Mouse (Mus musculus) megakaryocyte, adult 5-6 weeks (primary cell): ENCODE results near the gene Gm14403. TPM values are rescaled to one million over a fixed set of nuclear protein-coding genes. Genes with fewer than 3 reads are reported as not detected.
"Not testable (repeated sequence)": the region's sequence is repeated elsewhere in the genome, so short reads cannot be mapped to it uniquely, and the experiment has no call there.

Experiments
- ATAC-seq: 2 replicates; pipeline ENCODE4 v1.8.0; 2016; ENCODE audit warnings: mild to moderate bottlenecking, inconsistent platforms; ENCODE audit not compliant: poor library complexity, severe bottlenecking
- total RNA-seq, 2 experiments: library from RNA; stranded (forward) in 1 of 2; stranded (reverse) in 1 of 2; fragments of 153-499, 151-499 nt in 1 of 2; fragments of 221-1000, 200-1000 nt in 1 of 2; gene quantifications; 2 replicates each; pipeline versions ENCODE4 v1.2.3 to v1.2.4; 2015 to 2017

Gm14403 gene
- 0.59 TPM in 1 of 2 replicates, not detected in the other for total RNA-seq (2015)
- total RNA-seq (2017): 1.2 and 1.7 TPM in 2 replicates

DNA sequence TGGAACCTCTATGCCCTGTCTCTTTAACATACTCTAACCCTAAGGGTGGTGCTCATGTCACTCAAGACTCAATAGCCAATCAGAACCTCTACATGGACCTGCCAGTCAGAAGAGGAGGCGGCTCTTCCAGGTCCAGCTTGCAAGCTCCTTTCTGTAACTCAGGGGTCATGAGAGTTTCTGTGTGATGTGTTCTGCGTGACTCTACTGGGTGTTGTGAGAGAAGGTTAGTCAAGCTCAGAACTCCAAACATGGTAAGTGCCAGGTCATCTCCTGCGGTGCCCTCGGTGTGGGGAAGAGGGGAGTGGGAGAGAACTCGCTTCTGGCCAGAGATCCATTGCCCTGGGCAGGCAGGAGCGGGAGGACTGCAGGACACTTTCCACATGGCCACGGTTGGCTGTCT is at the start of gene Gm14403:
TSS of gene Gm14403 (plus strand) at position 149 of the 400 bp plus-strand sequence.
- not testable (repeated sequence) for ATAC-seq

DNA sequence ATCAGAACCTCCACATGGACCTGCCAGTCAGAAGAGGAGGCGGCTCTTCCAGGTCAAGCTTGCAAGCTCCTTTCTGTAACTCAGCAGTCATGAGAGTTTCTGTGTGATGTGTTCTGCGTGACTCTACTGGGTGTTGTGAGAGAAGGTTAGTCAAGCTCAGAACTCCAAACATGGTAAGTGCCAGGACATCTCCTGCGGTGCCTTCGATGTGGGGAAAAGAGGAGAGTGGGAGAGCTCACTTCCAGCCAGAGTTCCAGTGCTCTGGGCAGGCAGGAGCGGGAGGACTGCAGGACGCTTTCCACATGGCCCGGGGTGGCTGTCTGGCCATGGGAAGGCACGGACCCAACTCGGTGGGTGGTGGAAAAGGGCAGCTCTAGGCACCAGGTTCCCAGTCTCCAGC is 33.3 kb upstream of the Gm14403 start, which contains the start of gene Zfp970:
TSS of gene Zfp970 (plus strand) at position 58 of the 400 bp plus-strand sequence.
- ATAC-seq: not testable (repeated sequence)

DNA sequence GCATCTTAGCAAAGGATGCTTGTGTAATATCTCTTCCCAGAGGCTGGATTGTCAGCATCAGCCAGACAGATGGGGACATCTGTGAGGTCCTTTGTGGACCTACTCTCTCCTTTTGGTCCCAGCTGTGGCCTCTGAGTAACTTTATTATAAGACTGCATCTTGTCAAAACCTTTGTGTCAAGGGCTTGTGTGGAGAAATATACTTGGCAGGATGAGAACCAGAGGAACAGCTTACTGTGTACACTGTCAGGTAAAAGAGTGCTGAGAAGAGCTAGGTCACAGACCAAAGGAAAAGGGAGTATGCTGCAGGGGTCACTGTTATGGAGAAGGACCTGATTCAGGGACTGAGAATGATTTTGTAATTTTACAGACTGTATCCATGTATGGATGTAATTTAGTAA is 29.8 kb upstream of the Gm14403 start:
- ATAC-seq: not testable (repeated sequence)

DNA sequence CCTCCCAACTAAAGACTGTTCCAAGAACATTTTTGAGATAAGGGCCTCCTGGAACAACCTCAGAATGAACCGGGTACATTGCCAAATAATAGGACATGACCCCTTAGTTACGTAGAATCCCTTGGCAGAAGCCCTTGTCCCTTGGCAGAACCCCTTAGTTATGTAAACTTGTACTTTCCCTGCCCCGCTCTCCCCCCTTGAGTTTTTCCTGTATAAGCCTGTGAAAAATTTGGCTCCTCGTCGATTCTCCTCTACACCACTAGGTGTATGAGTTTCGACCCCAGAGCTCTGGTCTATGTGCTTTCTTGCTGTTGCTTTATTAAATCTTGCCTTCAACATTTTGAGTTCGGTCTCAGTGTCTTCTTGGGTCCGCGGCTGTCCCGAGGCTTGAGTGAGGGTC is 25.8 kb upstream of the Gm14403 start:
- ATAC-seq: not testable (repeated sequence)

DNA sequence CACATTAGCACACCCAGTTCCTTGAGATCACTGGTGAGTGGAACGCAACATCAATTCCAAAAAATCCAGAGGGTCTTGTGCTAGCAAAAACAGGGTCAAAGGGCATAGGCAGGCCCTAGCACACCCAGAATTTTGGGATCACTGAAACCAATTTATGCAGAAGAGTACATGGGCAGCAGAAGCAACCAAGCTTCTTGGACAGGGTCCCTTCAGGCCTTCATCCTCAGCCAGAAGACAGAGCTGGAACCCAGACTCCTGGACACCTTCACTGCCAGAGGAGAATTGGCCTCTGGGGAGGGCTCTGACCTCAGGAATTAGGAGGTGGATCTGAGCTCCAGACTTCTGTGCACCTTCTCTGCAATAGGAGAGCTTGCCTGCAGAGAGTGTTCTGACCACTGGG is 16.0 kb upstream of the Gm14403 start:
- not testable (repeated sequence) for ATAC-seq

DNA sequence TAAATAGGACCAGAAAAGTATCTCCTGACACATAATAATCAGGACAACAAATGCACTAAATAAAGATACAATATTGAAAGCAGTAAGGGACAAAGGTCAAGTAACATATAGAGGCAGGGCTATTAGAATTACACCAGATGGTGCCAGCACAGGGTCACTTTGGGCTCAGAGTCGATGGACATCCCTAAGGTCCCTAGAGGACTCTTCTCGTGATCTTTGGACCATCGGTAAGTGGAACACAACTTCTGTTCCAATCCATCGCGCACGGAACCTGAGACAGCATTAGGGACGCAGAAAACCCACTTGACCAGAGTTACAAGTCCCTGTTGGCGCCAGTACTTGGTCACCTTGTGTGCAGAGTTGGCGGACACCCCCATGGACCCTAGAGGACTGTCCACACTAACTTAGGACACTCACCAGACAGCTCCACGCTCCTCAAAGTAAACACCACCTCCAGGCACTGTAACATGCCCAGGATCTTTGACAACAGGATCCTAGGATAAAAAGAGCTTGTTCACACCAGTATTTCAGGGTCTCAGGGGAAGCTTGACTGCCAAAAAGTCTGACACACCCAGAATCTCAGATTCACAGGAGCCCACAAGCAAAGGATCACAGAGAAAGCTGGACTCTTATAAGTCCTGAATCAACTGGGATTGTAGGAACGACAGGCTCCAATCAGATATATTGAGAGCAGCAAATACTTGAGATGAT is 14.6 kb upstream of the Gm14403 start:
- not testable (repeated sequence) for ATAC-seq

DNA sequence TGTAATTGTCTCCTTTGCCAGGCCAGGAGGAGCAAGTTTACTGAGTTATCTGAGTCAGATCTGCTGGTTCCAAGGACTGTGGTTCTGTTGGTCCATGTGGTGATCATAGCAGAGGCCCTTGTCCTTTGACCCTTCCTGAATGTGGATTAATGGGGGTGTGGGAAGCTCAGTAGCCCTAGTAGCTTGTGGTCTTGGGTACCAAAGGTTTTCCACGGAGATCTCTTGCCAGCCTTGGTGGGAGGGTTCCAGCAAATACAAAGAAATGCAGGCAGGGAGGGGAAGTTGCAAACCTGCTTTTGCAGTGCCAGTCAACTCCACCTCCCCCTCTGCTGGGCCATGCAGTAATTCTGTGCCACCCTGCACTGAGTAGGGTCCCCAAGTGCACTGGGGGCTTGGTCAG is 1.2 kb downstream of the Gm14403 start:
- not testable (repeated sequence) for ATAC-seq

DNA sequence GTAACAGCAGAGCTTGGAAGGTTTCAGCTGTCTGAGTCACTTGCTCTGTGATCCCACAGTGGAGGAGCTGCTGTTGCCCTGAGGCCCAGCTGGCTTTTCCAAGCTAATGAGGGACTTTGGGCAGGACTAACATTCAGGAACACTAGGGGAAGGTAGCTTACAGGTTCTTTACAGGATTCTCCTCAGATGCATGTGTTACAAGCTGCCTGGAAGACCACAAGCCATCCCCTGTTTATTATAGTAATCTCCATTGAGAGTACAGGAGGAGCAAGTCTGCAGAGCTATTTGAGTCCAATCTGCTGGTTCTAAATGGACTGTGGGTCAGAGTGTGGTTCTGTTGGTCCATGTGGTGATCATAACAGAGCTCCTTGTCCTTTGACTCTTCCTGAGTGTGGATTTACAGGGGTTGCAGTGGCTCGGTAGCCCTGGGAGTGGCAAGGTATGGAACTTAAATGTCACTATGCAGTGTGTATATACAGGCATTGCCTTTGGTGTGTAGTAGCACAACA is 7.2 kb downstream of the Gm14403 start:
- not testable (repeated sequence) for ATAC-seq

DNA sequence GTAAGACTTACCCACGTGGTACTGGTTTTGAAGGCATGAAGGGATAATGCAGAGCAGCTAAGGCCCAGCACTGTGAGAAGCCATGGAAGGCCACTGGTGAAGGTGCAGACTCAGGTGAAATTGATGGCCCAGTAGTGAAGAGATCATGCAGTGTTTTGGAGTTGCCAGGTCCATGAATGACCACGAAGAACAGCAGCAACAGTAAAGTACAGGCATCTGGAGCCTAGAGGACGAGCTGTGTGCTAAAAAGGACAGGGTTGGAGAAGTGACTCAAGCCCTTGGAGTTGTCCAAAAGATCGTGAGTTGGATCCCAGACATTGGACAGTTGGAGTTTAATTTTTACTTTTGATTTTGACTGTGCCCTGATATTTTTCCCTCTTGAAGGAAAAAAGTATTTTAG is 13.4 kb downstream of the Gm14403 start:
- not testable (repeated sequence) for ATAC-seq

DNA sequence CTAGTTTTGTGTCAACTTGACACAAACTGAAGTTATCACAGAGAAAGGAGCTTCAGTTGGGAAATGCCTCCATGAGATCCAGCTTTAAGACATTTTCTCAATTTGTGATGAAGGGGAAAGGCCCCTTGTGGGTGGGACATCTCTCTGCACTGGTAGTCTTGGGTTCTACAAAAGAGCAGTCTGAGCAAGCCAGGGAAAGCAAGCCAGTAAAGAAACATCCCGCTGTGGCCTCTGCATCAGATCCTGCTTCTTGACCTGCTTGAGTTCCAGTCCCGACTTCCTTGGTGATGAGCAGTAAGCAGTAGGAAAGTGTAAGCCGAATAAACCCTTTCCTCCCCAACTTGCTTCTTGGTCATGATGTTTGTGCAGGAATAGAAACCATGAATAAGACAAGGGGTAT is 14.0 kb downstream of the Gm14403 start:
- ATAC-seq: not testable (repeated sequence)

DNA sequence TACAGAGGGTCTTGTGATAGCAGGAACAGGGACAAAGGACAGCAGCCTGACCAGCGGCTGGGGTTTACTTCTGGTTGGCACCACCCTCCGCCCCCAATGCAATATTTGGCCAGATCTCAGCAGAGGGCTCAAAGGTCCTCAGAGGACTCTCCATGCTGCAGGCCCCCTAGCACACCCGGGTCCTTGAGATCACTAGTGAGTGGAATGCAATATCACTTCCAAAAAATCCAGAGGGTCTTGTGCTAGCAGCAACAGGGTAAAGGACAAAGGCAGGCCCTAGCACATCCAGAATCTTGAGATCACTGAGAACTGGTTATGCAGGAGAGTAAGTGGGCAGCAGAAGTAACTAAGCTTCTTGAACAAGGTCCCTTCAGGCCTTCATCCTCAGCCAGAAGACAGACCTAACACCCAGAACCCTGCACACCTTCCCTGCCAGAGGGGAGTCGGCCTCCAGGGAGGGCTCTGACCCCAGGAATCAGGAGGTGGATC is 16.0 kb downstream of the Gm14403 start:
- not testable (repeated sequence) for ATAC-seq

DNA sequence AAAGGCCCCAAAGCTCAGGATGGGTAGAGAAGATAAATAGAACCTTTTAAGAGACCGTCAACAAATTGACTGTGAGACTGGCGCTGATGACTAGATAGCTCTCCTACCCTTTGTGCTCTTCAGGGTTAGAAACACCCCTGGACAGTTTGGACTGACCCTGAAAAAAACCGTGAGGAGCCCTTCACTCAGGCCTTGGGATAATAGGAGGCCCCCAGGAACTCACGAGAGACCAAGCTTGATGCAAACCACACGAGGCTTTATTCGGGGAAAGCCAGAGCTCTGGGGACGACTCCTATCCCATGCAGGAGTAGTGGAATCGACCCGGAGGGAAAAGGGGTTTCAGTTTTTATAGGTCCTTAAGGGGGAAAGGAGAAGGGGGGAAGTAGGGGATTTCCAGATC is 19.7 kb downstream of the Gm14403 start:
- not testable (repeated sequence) for ATAC-seq

DNA sequence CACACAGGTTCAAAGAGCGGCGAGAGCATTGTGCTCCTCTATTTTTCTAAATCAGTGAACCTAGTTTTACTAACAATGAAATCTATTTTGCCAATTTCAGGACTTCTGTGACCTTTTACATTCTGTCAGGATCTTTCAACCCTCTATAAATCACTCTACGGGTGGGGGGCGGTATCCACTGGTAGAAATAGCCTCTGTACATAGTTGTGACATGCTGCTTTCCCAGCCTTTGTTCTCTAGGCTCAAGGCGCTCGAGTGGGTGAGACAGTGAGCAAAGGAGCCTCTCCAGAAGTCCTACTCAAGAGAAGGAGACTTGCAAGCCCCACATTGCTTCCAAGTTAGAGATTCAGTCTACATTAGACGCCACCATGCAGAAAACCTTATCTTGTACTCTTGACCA is 20.3 kb downstream of the Gm14403 start:
- ATAC-seq: not testable (repeated sequence)

DNA sequence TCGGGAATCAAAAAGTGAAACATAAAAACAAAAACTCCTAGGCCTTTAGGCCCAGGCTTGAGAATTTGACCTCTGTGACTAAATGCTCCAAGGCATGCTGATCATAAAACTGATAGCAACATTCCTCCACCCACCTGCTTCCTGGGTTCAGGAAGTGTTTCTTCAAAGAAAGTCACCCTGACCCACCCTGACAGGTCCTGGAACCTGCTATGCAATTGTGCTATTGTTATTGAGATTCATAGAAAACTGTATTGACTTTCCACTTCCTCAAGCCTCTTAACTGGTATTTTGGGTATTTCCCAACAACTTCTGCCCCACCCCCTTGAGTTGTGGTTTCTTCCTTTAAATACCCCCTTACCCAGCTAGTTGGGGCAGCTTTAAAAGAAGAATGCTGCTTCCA is 20.9 kb downstream of the Gm14403 start:
- not testable (repeated sequence) for ATAC-seq

DNA sequence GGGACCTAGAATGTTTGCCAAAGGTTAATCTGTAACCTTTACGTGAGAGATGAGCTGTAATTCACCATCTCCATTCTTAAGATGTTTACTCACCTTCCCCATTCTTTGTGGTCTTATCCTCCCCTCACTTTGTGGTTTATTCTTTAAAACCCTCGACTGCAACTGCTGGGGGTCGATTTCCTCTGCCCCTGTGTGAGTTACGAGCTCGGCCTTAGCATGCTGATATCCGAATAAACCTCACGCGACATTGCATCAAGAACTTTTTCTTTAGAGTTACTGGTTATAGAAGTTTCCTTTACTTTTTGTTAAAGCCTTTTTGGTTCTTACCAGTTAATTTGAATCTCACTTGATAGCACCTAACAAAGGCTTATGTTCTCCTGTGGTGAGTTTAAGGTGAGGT is 22.0 kb downstream of the Gm14403 start:
- ATAC-seq: no peak

DNA sequence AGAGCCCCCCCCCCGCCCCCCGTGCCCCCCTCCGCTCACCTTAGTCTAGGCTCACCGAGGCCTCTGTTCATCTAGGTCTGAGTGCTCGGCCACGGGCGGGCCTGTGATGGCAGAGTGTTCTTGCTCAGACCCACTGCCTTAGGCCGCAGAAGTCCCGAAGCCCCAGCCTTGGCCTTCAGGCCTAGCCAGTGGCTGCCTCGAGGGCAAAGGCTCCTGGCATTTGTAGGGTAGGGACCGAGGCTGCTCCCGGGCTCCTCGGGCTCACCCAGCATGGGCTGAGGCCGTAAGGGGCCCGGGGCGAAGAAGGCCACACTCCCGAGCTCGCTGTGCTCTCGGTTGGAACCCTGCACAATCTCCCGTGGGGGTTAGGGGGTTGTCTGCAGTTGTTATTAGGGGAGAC is 25.0 kb downstream of the Gm14403 start:
- no peak for ATAC-seq

DNA sequence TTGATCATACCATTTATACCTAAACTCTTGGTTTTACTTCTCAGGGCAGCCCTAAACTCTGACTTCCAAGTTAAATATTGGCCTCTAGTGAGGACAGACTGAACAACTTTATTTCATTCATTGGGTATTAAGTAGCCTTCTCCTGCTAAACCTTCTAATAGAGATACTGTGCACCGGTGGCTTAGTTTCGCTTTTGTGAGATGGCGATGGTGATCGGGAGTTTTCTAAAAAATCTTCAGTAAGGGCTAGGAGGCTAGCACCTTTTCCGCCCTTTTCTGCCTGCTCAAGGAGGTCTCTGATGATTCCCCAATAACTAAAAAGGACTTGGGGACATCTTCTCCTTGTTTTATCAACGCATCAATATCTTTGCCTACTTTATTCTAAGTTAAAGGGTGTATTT is 25.7 kb downstream of the Gm14403 start:
- not testable (repeated sequence) for ATAC-seq

DNA sequence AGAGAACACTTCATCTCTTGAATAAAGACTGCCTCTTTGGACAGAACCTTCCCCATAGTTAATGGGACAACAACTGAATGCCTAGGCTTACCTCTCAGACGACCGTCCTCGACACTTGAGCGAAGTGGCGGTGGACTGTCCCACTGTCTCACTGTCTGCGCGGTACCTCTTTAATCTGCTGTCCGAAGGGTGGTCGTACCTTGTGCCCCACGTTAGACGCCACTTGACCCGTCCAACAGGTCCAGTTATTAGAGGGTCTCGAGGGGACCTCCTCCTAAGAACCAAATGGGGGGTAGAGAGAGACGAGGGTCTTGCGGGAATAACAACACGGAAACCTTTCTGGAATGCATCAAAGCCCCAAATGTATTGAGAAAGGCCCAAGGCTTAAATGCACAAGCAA is 26.2 kb downstream of the Gm14403 start:
- ATAC-seq: not testable (repeated sequence)

DNA sequence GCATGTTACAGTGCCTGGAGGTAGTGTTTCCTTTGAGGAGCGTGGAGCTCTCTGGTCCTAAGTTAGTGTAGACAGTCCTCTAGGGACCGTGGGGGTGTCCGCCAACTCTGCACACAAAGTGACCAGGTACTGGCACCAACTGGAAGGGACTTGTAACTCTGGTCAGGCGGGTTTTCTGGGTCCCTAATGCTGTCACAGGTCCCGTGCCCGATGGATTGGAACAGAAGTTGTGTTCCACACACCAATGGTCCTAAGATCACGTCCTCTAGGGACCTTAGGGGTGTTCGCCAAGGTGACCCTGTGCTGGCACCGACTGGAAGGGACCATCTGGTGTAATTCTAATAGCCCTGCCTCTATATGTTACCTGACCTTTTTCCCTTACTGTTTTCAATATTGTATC is 37.9 kb downstream of the Gm14403 start:
- no peak for ATAC-seq

DNA sequence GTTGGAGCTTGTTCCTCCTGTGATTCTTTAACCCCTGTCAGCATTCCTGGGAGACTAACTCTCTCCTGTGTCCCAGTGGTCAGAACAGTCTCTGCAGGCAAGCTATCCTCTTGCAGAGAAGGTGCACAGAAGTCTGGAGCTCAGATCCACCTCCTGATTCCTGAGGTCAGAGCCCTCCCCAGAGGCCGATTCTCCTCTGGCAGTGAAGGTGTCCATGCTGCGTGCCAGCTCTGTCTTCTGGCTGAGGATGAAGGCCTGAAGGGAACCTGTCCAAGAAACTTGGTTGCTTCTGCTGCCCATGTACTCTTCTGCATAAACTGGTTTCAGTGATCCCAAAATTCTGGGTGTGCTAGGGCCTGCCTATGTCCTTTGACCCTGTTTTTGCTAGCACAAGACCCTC is 39.1 kb downstream of the Gm14403 start:
- ATAC-seq: not testable (repeated sequence)

DNA sequence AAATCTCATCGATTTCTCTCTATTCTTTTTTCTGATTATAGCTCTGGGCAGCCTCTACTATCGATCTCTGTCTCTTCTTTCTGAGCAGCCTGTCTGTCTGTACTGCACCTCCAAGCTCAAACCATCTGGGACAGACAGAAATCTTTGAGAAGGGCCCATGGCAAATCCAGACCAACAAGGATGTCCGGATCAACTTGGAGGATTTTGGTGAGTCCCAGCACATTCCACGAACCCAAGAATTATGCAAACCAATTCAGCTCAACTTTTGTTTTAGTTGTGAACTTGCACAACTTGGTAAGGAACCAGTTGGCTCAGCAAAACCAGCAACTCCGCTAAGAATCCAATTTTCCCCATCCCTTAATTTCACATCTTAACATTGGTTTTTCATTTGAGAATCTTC is 39.7 kb downstream of the Gm14403 start:
- not testable (repeated sequence) for ATAC-seq

DNA sequence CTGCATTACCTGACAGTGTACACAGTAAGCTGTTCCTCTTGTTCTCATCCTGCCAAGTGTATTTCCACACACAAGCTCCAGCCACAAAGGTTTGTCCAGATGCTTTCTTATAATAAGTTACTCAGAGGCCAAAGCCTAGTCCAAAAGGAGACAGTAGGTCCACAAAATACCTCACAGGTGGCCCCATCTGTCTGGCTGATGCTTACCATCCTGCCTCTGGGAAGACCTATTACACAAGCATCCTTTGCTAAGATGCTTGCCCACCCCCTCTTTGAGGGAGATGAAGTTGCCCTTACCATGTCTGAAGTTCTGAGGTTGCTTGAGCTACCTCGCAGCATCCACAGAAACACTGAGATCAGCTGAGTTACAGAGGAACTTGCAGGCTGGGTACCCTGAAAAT is 57.2 kb downstream of the Gm14403 start:
- not testable (repeated sequence) for ATAC-seq
